Mouse (Mus musculus): ENCODE data around the gene Ajap1. TPM values are rescaled to one million over a fixed set of nuclear protein-coding genes. Genes with fewer than 3 reads are reported as not detected.

Ajap1 gene
- polyA plus RNA-seq, 1 experiment from 2014 or later: 15.0 TPM

DNA sequence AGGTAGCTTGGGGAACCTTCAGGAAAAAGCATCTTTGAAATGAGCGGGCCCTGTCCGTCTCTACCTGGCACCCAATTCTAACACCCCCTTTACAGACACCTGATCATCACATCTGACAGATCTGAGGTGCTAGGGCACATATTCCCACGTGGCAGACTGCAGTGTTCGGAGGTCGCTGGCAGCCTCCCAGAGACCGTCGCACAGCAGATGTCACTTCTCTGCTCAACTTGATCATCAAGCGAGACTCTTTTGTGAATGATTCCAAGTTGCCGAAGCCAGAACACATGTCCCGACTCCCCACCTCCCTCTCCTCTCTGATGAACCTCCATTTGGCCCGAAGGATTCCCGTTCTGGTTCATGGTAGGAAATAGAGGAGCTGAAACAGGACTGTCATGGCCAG is 95.1 kb downstream of the Ajap1 start:
- H3K9ac ChIP-seq (ENCODE audit: low read depth, low read length): no peak overlapping the region
- H3K9me3 ChIP-seq (replicated peaks; ENCODE audit: control insufficient read depth, low read length, poor library complexity, severe bottlenecking): no peaks in the 10 kb centered on the region; the same call in 1 of the 2 replicates
- no peak overlapping the region for H3K4me3 ChIP-seq (ENCODE audit: low read depth, low read length)
- H3K36me3 ChIP-seq (ENCODE audit: control insufficient read depth, insufficient read depth, low read length): no peaks in the 10 kb centered on the region
- no peaks in the 10 kb centered on the region for H3K27me3 ChIP-seq (ENCODE audit: control insufficient read depth, insufficient read depth, low read depth, low read length)
- WGBS: 90% methylated on average over 12 of the region's 12 CpGs
- H3K27ac ChIP-seq (ENCODE audit: low read length): no peak overlapping the region
- ATAC-seq: no peak
- no peak overlapping the region for H3K4me2 ChIP-seq (ENCODE audit: low read length)
- peaks cover 4% of the 10 kb centered on the region for H3K4me1 ChIP-seq (ENCODE audit: control insufficient read depth, insufficient read depth, low read length)

DNA sequence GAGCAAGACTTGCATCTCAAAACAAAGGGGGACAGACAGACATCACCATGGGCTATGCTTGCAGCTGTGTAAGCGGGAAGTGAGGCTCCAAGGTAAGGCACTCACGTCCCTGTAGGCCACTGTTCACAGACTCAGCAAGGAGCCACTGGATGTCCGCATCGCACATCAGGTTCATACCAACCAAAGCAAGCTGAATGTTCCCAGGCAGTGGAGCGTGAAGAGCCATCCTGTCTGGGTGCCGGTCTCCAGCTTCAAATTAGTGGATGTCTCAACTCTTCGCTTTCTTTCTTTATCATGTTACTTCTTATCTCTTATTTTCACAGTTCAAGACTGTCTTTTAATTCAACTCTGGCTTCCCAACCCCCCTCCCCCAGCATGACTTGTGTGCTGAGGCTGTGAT is 101.2 kb downstream of the Ajap1 start:
- no peak overlapping the region for H3K9ac ChIP-seq (ENCODE audit: low read depth, low read length)
- ATAC-seq: no peak
- no peaks in the 10 kb centered on the region for H3K36me3 ChIP-seq (ENCODE audit: control insufficient read depth, insufficient read depth, low read length)
- H3K4me1 ChIP-seq (ENCODE audit: control insufficient read depth, insufficient read depth, low read length): peaks cover 16% of the 10 kb centered on the region
- H3K27ac ChIP-seq (ENCODE audit: low read length): no peak overlapping the region
- no peak overlapping the region for H3K4me2 ChIP-seq (ENCODE audit: low read length)
- H3K9me3 ChIP-seq (replicated peaks; ENCODE audit: control insufficient read depth, low read length, poor library complexity, severe bottlenecking): no peaks in the 10 kb centered on the region; the same call in 1 of the 2 replicates
- H3K27me3 ChIP-seq (ENCODE audit: control insufficient read depth, insufficient read depth, low read depth, low read length): no peaks in the 10 kb centered on the region
- WGBS: 50% methylated on average over 7 of the region's 7 CpGs
- no peak overlapping the region for H3K4me3 ChIP-seq (ENCODE audit: low read depth, low read length)

DNA sequence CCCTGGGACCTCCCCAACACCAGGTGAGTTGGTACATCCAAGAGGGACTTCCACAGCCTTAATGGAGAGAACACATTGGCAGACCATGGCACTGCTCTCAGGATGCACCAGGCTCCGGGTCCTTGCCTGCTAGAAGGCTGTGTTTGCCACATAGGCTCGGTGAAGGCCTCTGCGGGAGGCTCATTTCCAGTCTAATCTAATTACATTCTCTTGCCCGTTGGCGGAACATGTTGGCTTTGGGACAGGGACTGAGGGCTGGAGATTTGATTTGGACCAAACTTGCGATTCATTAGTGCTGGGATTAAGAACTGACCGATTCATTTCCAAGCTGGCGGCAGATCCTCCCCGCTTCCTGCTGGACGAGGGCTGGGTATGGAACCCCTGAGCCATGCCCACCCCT is 101.7 kb downstream of the Ajap1 start:
- Histone ChIP-seq H3K4me2 (ENCODE audit: low read length) (no peak overlapping the region), H3K27ac (ENCODE audit: low read length) (no peak overlapping the region), H3K4me3 (ENCODE audit: low read depth, low read length) (no peak overlapping the region), H3K36me3 (ENCODE audit: control insufficient read depth, insufficient read depth, low read length) (no peaks in the 10 kb centered on the region), H3K9me3 (replicated peaks; ENCODE audit: control insufficient read depth, low read length, poor library complexity, severe bottlenecking) (no peaks in the 10 kb centered on the region; the same call in 1 of the 2 replicates), H3K9ac (ENCODE audit: low read depth, low read length) (no peak overlapping the region), H3K4me1 (ENCODE audit: control insufficient read depth, insufficient read depth, low read length) (peaks cover 16% of the 10 kb centered on the region), H3K27me3 (ENCODE audit: control insufficient read depth, insufficient read depth, low read depth, low read length) (no peaks in the 10 kb centered on the region)
- ATAC-seq: no peak
- WGBS: 63% methylated on average over 10 of the region's 10 CpGs

DNA sequence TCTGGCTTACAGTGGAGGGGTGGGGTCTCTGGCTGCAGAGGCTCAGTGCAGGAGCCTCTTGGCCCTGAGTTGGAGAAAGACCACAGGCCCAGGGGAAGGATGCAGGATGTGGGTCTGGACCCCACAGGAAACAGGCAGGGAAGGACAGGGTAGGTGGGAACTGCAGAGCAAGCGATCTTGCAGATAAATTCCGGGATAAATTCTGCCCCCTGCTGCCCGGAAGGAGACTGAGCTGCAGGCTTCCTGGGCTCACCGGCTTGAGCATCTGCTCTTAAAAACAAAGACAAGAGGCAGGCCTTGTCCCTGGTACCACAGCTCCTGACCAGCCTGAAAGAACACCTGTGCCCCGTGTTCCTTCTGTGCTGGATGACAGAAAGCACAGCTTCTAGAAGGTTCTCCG is 104.6 kb downstream of the Ajap1 start:
- 22% methylated on average over 6 of the region's 6 CpGs for WGBS
- no peak for ATAC-seq
- Histone ChIP-seq H3K4me2 (ENCODE audit: low read length) (no peak overlapping the region), H3K4me1 (ENCODE audit: control insufficient read depth, insufficient read depth, low read length) (peaks cover 11% of the 10 kb centered on the region), H3K9me3 (replicated peaks; ENCODE audit: control insufficient read depth, low read length, poor library complexity, severe bottlenecking) (no peaks in the 10 kb centered on the region; the same call in 1 of the 2 replicates), H3K27ac (ENCODE audit: low read length) (no peak overlapping the region), H3K4me3 (ENCODE audit: low read depth, low read length) (no peak overlapping the region), H3K9ac (ENCODE audit: low read depth, low read length) (no peak overlapping the region), H3K36me3 (ENCODE audit: control insufficient read depth, insufficient read depth, low read length) (no peaks in the 10 kb centered on the region), H3K27me3 (ENCODE audit: control insufficient read depth, insufficient read depth, low read depth, low read length) (no peaks in the 10 kb centered on the region)

DNA sequence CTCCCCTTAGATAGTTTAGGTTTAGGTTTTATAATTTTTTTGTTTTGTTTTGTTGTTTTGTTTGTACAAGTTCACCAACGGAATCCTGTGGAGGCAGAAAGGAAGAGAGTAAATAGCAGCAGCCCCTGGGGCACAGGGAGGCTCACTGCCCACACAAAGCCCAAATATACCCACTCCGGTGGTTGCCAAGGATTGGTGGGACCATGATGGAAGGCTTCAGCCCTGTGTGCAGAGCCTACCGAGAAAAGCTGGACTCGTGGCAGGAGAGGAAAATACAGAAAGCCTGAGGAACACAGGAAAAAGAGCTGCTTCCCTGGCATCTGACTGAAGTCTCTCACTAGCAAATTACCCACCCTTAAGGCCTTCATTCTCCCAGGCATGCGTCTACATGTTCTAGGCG is 108.4 kb downstream of the Ajap1 start:
- Histone ChIP-seq H3K36me3 (ENCODE audit: control insufficient read depth, insufficient read depth, low read length) (no peaks in the 10 kb centered on the region), H3K4me1 (ENCODE audit: control insufficient read depth, insufficient read depth, low read length) (peaks cover 5% of the 10 kb centered on the region; the same call in 1 of the 2 replicates), H3K9me3 (replicated peaks; ENCODE audit: control insufficient read depth, low read length, poor library complexity, severe bottlenecking) (no peaks in the 10 kb centered on the region), H3K4me2 (ENCODE audit: low read length) (no peak overlapping the region), H3K9ac (ENCODE audit: low read depth, low read length) (no peak overlapping the region), H3K27me3 (ENCODE audit: control insufficient read depth, insufficient read depth, low read depth, low read length) (no peaks in the 10 kb centered on the region), H3K4me3 (ENCODE audit: low read depth, low read length) (no peak overlapping the region), H3K27ac (ENCODE audit: low read length) (no peak overlapping the region)
- ATAC-seq: no peak
- WGBS: 85% methylated on average over 6 of the region's 6 CpGs

DNA sequence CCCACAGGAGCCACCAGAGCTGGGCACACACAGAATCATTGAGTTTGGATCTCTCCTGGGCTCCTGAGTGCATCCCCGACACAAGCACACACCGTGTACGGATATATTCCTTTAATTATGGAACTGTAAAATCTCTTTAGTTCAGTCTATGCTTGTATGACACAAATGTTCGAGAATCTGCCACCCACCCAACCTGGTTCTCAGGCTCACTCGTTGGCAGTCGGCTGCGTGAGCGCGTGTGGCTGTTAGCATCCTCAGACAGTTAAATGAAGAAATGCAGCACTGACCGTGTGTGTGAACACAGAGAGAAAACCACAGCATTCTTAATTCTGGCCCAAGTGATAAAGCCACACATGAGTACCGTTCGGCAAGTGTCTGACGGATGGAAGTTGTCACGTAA is 109.5 kb downstream of the Ajap1 start:
- whole genome bisulfite sequencing: 93% methylated on average over 14 of the region's 14 CpGs

DNA sequence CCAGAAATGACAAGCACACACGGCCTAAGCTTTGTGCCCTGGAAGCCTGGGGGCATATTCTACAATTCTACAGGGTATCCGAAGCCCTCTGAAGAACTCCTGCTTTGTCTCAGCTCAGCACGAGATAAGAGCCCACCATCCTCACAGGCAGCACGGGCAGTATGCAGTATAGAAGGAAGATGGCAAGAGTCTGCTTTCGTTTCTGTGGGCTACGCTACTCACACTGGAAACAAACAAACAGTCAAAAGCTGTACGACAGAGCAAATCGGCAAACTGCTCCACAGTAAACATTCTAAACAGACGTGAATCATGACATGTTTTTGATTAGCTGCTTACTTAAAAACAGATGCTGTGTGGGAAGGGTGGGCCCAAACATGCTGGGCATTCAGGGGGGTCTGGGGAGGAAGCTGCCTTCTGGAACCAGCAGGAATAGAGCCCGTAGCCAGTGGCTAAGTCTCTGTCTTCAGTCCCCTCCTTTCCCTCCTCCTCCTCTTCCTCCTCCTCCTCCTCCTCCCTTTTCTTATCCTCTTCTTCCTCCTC is 113.9 kb downstream of the Ajap1 start:
- no peak for ATAC-seq
- Histone ChIP-seq H3K9ac (ENCODE audit: low read depth, low read length) (no peak overlapping the region), H3K4me3 (ENCODE audit: low read depth, low read length) (no peak overlapping the region), H3K27me3 (ENCODE audit: control insufficient read depth, insufficient read depth, low read depth, low read length) (no peaks in the 10 kb centered on the region), H3K9me3 (replicated peaks; ENCODE audit: control insufficient read depth, low read length, poor library complexity, severe bottlenecking) (no peaks in the 10 kb centered on the region), H3K36me3 (ENCODE audit: control insufficient read depth, insufficient read depth, low read length) (no peaks in the 10 kb centered on the region), H3K27ac (ENCODE audit: low read length) (no peak overlapping the region), H3K4me1 (ENCODE audit: control insufficient read depth, insufficient read depth, low read length) (no peaks in the 10 kb centered on the region), H3K4me2 (ENCODE audit: low read length) (no peak overlapping the region)
- 63% methylated on average over 10 of the region's 10 CpGs for WGBS

More for the DNA sequence above, 109.5 kb downstream of the Ajap1 start:
- Histone ChIP-seq H3K9me3 (replicated peaks; ENCODE audit: control insufficient read depth, low read length, poor library complexity, severe bottlenecking) (no peaks in the 10 kb centered on the region), H3K4me3 (ENCODE audit: low read depth, low read length) (no peak overlapping the region), H3K9ac (ENCODE audit: low read depth, low read length) (no peak overlapping the region), H3K27ac (ENCODE audit: low read length) (no peak overlapping the region), H3K36me3 (ENCODE audit: control insufficient read depth, insufficient read depth, low read length) (no peaks in the 10 kb centered on the region), H3K4me1 (ENCODE audit: control insufficient read depth, insufficient read depth, low read length) (peaks cover 5% of the 10 kb centered on the region; the same call in 1 of the 2 replicates), H3K27me3 (ENCODE audit: control insufficient read depth, insufficient read depth, low read depth, low read length) (no peaks in the 10 kb centered on the region), H3K4me2 (ENCODE audit: low read length) (no peak overlapping the region)
- no peak for ATAC-seq

DNA sequence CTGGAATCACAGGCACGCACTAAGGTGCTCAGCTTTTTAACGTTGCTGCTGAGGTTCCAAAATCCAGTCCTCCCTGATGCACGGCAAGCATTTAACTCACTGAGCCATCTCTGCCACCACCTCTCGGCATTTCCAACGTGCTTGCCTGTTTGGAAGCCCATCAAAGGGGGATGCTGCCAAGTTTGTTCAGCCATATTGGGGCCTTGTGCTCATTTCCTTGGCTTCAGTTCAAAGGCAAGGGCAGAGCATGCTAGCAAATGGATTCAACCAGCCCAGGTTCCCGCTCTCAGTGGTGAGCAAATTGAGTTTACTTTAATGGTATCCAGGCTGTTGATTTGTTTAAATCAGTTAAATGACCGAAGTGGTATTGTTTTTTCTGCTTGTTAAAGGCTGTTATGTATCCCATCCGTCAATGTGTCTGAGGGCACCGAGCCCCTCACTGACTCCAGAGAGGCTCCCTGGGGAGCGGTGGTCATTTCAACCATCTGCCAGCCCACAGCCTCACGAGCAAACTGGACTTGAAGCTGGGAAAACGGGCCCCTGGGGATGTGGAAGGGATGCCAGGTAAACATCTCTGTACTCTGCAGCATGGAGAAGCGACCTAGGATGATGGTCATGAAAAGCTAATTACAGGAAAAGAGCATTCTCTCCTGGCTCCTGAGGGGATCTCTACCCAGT is 121.6 kb downstream of the Ajap1 start:
- Histone ChIP-seq H3K9ac (ENCODE audit: low read depth, low read length) (no peak overlapping the region), H3K27me3 (ENCODE audit: control insufficient read depth, insufficient read depth, low read depth, low read length) (no peaks in the 10 kb centered on the region), H3K9me3 (replicated peaks; ENCODE audit: control insufficient read depth, low read length, poor library complexity, severe bottlenecking) (no peaks in the 10 kb centered on the region), H3K4me3 (ENCODE audit: low read depth, low read length) (no peak overlapping the region), H3K4me1 (ENCODE audit: control insufficient read depth, insufficient read depth, low read length) (peaks cover 8% of the 10 kb centered on the region), H3K4me2 (ENCODE audit: low read length) (no peak overlapping the region), H3K27ac (ENCODE audit: low read length) (no peak overlapping the region), H3K36me3 (ENCODE audit: control insufficient read depth, insufficient read depth, low read length) (no peaks in the 10 kb centered on the region)
- WGBS: 58% methylated on average over 13 of the region's 13 CpGs
- no peak for ATAC-seq

DNA sequence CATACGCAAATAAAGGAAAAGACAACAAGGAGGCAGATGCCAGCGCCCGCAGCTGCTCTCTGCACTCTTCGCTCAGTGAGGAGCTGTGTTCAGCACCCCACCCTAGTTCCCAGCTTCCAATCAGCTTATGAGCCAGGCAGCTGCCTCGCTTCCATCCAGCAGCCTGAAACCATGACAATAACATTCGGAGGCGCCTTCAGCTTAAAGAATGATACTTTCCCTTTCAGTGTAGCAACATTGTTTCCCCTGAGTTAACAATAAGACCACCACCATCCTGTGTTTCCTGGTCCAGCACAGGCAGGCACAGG is 124.4 kb downstream of the Ajap1 start:
- WGBS: 31% methylated on average over 7 of the region's 7 CpGs
- no peaks in the 10 kb centered on the region for H3K27me3 ChIP-seq (ENCODE audit: control insufficient read depth, insufficient read depth, low read depth, low read length)
- ATAC-seq: peak; percentile 60; the same call in 1 of the 2 replicates

More for the DNA sequence above, 124.4 kb downstream of the Ajap1 start:
- 0 out of 2 replicates have a peak overlapping the region, but pooled peaks have one; percentile 30 for H3K27ac ChIP-seq (ENCODE audit: low read length)
- H3K4me2 ChIP-seq (ENCODE audit: low read length): no peak overlapping the region
- H3K36me3 ChIP-seq (ENCODE audit: control insufficient read depth, insufficient read depth, low read length): no peaks in the 10 kb centered on the region
- H3K9me3 ChIP-seq (replicated peaks; ENCODE audit: control insufficient read depth, low read length, poor library complexity, severe bottlenecking): no peaks in the 10 kb centered on the region
- no peak overlapping the region for H3K4me3 ChIP-seq (ENCODE audit: low read depth, low read length)
- peaks cover 8% of the 10 kb centered on the region for H3K4me1 ChIP-seq (ENCODE audit: control insufficient read depth, insufficient read depth, low read length)
- H3K9ac ChIP-seq (ENCODE audit: low read depth, low read length): no peak overlapping the region

Measured in midbrain, embryonic 16.5 days (tissue).